Mouse (Mus musculus) CD8-positive naive resting alpha-beta T cell, adult 2 months (primary cell): Measurements from ENCODE around the gene Tbck.

Experiments
- DNase-seq, 2 experiments: peaks; one replicate each; pipeline ENCODE4 v3.0.0; 2022; ENCODE audit warnings: low read depth in 2 of 2, low spot score in 2 of 2

Gene Tbck

DNA sequence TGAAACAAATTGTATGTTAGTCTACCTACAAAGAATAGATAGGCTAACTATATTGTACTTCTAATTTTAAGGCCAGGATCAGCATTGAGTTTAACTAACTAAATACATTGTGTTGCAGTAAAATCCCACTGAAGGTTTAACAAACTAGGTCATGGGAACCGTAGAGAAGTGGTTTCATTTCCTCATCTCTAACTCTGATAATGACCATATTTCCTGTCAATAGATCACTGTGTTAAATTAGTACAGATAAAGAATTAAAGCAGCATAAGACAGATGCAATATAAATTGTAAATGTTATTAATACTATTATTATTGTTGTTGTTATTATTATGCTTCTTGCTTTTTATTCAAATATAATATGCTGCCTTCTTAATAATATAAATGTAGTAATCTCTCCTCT, 72.3 kb downstream of the Tbck start:
- no peak for DNase-seq

DNA sequence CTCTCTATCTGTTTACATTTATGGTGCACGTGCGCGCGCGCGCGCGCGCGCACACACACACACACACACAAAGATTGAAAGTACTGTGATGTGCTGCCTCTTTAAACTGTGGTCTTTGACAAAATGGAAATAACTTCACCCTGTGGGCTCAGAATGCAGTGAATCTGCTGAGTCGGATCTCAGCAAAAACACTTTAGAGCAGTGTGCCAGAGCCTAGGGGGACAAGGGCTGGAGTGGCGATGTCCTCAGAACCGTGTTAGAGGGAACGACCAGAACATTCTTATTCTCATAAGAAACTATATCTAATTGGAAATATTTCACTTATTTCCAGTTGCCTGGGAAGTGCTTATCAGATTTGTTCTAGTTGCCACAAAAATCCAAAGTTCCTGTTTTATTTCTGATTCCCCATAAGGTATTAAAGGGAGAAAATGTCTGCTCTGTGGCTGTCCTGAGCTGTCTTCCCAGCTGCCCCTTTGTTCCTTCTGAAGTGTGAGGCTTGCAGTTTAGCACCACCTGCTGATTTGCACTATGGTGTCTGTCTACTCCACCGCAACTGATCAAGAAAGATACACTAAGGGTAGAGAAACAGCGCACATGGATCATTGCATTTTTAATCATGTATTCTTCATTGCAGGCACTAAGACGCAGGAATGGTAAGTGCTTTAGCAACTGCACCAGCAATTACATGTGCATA, 82.2 kb downstream of the Tbck start:
- DNase-seq, result no peak

DNA sequence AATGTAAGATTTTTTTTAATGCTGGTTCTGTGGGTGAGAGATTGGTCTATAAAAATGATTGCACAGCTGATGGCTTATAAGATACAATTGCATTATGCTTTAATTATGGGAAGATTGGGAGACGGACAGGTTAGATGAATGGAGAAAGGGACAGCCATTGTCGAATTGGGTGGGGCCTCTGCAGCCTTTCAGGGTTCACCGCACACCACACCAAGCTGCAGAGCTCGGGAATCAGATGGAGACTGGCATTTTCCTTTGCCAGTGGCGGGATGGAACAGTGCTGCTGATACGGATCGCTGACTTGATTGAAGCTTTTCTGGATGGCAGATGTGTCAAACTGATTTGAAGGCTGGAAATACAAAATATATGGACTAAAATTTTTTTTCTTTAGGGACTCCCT, 88.1 kb downstream of the Tbck start:
- DNase-seq, result no peak

DNA sequence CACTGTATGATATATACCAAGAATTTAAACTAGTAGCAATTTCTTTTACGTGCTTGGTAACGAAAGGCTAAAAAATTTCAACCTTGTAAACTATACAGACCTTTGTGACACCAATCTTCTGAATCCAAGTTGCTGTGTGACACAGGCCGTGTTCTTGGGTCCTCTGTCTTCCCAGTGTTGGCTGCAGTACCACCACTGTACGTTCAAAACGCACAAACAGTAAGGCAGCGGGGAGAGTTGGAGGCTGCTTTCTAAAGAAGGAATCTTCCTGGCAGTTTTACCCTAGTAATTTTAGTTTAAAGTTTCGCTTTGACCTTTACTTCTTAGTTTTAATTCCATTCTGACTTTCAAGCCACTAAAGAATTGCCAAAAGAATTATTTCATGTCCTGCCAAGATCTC, 92.7 kb downstream of the Tbck start:
- DNase-seq, result no peak

DNA sequence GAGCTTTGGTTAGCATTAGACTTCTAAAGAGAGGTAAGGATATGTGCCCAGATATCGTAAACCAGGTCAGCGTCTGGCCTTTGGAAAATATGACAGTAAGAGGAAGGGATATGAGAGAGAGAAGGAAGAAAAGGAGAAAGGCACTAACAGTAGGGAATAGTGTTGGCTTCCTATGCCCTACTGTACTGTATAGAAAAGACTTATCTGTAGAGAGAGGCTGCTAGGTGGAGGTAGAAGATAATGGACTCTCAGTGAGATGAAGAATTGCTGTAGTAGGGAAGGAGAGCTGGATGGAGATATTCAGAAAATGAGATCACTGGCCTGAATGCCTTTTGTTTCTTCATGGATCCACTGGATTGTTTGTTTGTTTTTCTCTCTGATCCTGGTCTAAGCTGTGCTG, 97.2 kb downstream of the Tbck start:
- DNase-seq, result no peak

DNA sequence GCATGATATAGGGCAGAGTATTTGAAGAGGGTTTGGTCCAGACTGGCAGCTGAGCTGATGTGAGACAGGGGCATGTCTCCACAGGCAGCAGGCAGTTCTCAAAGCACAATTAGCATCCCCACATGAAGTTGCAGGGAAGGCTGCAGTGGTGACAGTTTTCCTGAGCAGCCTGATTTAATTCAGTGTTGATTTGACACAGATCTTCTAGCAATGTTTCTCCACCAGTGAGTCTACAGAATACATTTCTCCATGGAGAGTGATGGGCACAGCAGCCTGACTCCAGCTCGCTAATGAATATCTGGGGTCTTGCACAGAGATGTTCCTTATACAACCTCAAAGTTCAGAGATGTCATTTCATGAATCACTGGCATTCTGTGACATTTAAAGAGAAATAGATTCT, 99.1 kb downstream of the Tbck start:
- DNase-seq, result no peak

DNA sequence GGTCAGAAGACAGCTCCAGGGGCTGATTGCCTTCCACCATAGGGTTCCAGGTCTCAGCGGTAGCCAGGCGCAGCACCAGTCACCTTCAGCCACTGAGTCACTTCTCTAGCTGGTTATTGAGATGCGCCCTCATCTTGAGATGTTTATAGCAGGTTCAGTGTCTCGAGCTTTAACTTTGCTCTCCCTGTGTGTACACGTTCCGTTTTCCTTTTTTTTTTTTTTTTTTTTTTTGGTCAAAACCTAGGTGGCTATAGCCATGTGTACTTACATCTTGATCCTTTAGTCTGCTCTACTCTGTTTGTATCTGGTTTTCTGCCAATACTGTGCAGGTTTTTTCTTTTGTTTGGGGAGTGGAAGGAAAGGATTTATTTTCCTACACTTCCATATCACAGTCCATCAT, 100.8 kb downstream of the Tbck start:
- no peak for DNase-seq

DNA sequence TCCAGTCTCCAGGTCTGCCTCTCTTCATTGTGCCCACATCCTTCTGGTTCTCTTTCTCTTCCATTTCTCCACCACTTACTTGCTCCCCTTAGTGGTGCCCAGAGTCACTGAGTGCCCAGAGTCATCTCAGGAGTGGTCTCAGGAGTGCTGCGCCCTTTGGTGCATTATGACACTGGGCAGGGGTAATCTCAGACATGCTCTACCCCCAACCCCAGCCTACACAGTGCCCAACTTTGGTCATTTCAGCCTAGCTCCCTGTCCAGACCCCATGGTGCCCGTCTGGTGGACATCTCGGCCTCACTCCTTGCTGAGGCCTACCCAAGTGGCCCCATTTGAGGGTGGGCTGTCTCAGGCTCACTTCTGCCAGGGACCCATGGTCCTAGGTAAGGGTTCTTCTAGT, 102.7 kb downstream of the Tbck start:
- no peak for DNase-seq

DNA sequence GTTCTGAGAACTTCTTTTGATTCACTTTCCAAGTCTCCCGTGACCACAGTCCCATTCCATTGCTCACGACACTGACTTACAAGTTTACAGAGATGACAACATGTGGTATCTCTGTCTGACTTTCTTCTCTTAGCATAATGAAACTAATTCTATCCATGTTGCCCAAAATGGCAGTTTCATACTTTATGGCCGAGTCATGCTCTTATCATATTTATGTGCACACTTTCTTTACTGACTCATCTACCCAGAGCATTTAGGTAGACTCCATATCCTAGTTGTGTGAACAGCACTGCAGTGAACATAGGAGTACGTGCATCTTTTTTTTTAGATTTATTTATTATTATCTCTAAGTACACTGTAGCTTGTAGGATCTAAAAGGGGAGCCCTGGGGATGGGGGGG, 103.8 kb downstream of the Tbck start:
- DNase-seq, result no peak

DNA sequence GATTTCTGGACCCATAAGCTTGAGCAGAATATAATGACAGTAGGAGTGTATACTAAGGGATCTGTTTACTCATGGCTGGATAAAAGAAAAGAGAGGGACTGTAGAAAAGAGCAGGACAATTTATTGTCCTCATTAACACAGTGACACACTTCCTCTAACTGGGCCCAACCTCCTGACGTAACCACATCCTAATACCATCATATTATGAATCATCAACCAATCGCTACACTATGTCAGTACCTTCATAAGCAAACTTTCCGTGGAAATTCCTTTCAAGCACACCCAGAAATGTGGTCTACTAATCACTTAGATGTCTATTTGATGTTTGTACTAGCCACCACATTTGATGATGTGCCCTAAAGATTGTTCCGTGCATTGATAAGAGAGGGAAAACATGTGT, 107.2 kb downstream of the Tbck start:
- no peak for DNase-seq

DNA sequence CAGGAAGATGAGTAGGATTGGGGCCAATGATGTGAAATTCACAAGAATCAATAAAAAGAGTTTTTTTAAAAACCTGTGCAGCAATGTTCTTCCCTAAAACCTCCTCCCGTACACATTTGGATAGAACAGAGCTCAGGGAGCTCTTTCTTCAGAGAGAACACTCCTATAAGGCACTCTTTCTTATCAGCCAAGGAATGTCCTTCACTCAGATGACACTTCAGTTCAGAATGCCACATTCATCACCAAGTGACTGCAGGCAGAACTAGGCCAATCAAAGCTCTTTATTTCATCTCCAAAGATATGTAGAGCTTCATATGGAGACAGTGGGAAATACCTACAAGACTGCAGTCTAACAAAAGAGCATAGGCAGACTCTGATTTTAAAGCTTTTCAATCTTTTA, 116.3 kb downstream of the Tbck start:
- no peak for DNase-seq

DNA sequence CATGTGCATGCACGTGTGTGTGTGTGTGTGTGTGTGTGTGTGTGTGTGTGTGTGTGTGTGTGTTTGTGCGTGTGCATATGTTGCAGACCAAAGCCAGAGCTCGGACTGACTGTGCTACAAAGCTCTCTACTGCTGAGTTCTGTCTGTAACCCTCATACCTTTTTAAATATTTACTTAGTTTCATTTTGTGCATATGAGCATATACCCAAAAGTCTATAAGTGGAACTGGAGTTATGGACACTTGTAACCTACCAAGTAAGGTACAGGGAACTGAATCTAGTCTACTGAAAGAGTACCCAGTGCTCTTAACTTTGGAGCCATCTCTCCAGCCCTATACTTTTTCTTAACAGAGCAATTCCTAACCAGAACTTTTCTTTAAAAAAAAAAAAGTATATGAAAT, 118.0 kb downstream of the Tbck start:
- no peak for DNase-seq

DNA sequence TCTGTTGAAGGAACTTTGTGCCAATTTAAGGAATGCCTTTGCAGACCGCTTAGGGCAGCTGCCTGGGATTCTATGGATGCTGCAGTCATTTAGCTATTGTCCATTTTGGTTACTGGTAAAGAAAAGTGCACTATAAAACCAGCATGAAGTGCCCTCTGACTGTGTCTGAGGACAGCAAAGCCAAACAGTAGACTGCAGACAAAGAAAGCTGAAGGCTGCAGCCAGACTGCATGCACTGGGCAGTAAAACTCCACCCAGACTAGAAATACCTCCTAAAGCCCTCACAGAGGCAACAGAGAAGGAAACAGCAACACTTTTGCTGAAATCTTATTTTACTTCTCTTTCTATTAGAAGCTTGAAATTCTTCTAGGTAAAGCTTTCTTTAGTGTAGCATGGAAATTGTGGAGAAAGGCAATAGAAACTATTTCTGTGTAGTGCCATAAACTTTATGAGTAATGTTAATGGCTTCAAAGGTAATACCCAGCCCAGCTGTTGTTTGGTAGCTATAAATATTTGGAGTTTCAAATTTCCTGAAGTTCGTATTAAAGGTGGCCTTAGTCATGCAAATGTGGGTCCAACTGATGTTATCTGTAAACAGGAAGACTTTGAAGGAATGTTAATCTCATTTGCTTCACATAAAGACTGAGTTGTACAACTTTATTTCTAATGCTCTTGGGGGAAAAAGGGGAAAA, 124.1 kb downstream of the Tbck start:
- no peak for DNase-seq

DNA sequence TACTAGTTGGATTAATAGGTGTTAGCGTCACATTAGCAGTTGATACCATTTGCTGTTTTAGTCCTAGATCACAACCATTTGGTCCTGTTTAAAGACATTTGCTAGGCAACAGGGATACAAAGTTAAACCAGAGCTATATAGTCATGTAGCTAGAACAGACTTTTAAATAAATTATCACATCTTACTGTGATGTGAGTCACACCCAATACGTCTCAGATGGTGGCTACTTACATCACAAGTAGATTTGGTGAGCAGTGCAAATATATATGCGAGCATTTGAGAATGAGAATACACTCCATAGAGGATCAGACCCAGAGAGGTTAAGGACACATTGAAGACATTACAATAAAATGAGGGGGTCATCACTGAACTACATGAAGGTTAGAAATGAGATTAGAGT, 125.0 kb downstream of the Tbck start:
- no peak for DNase-seq

DNA sequence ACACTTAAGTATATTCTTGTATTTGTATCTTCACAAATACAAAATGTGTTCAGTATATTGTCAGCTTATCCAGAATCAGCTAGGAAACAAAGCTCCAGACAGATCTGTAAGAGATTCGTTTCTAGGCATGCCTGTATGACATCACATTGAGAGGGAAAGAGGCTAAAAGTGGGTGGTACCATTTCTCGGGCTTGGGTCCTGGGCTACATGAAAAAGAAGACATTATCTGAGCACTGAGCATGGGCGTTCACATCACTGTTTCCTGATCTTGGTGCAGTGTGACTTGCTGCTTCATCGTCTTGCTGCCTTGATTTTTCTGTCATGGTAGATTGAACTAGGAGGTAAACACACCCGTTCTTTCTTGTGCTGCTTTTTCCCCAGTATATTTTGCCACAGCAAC, 127.8 kb downstream of the Tbck start:
- no peak for DNase-seq

DNA sequence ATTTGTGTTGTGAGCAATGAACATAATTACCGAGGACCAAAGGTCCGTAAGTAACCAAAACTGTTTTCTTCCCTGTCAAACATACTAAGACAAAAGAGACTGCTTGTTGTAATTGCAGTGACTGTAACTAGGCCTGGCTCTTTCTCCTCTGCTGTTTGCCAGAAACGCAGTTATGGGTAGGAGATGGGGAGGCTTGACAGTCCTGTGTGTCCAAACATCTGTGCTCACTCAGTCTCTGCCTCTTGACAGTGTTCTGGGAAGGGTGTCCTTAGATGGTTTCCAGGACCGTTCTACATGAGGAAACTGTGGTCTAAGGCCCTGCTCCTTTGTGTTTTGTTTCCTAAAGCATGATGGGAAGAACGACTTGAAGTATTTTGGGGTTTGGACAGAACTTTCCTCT, 128.4 kb downstream of the Tbck start:
- DNase-seq, result no peak

DNA sequence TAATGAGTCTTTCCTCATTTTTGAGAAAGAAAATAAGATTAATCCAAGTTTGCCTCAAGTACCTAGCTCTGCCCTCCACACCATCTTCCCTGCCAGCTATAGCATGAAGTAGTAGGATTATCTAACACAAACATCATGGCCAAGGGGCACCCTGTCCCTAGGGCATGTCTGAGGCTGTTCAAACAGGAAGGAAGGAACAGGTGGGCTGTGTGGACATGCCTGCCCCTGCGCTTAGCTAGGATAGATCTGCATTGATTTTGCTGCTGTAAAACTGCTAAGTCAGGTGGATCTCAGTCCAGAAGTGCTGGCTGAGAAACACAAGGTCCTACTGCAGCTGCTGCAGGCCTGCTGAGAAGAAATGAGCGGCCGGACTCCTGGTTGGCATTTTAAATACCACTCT, 129.2 kb downstream of the Tbck start:
- DNase-seq, result no peak

DNA sequence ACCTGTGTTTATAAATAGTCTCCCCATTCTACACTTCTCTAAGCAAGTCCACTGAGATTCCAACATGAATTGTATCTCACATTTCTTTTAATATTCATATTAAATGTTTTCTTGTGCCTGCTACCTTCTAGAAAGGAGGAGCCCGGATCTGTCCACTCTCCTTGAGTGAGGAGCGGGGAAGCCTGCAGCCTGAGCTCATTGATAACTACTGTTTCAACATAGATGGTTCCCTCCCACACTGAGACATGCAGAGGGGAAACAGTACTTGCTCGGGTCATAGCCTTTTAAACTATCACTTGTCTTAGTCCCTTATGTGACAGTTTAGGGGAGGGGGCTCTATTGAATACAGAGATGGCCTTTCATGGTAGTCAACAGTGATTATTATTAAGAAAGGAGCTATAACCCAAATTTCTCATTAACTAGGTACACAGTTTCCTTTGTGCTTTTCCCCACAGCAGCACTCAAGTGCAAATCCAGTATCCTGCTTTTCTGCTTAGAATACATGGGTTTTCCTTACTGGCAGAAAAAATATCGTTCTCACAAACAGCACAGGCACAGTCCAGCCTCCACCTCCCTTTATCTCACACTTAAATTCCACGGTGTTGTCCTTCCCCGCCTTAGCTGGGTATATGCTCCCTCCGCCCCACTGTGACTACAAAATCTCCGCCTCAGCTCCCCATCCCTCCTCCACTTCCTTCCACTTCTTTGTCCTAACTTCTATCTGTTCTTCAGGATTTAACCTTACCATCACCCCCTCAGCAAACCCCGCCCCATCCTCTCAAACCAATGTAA, 130.0 kb downstream of the Tbck start:
- DNase-seq, result no peak

DNA sequence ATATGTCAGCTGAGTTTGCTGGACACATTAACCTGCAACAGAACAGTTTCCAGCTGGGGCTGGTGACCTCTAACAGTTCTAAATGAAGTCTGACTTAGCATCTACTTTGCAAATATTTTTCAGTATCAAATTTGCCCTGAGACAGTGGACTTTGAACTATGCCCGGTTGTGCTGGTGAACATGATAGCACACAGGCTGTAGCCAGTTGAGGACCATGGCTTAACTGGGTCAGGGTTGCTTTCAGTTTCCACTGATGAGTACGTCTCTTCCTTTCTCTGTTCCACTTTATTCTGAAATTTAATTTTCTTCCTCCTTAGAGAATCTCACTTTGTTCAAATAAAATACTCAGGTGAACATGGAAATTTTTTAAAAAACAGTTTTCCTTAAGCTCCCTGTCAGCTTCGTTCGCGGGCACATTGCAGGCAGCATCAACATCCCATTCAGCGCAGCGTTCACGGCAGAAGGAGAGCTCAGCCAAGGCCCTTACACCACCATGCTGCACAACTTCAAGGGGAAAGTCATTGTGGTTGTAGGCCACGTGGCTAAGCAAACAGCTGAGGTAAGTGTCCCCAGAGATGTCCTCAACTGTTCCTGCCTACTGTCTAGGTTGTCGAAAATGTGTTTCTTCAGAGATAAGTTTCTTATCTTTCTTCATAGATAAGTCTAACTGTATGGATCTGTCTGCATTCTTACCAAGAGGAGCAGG, 131.0 kb downstream of the Tbck start:
- no peak for DNase-seq

DNA sequence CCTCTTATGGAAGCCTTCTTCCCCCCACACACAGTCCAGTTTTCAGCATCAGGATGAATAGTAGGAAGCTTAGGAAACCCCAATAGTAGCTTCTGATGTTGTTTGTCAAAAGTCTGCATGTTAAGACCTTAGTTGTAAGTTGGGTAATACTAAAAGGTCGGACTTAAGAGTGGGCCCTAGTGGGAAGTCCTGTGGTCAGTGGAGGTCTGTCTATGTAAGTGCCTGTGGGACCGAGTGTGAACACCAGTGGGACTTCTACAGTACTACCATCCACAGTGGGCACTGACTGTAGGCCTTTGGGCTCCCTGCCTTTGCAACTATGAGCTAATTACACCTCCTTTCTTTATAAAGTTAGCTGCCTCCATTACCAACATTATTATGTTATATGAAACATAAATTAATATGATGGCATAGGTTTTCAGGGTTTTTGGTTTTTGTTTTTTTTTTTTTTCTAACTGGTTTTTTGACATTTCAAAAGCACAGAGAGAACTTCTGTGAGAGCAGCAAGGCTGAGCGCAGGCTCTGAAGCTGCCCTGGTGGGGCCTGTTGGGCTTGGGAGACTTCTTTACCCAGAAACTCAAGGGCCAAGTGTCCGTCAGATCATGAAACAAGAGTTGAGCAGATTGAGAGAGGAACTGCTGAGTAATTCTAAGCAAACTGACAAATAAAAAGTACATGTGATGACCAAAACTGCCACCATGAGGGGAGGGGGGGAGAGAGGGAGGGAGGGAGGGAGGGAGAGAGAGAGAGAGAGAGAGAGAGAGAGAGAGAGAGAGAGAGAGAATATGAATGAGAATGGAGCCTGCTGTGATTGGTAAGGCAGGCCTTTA, 131.8 kb downstream of the Tbck start:
- no peak for DNase-seq

DNA sequence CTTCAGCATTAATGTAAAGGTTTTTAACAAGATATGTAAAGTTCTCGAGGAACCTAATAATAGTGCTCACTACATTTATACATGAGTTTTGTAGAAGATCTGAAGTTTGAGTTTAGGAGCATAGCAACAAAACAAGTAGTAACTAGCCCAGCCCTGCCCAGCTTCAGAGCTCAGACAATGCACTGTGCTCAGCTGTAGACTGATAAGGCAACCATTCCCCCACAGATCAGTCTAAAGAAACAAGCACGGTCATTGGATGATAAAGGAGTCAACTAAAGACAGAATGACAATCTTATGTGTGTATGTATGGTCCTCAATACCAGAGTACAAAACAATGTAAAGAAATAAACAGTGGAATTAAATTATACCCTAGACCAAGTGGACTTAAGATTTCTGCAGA, 135.5 kb downstream of the Tbck start:
- DNase-seq, result no peak
